Mouse (Mus musculus): ENCODE results near the gene Gm49366.
"Not testable (repeated sequence)": the region's sequence is repeated elsewhere in the genome, so short reads cannot be mapped to it uniquely, and the experiment has no call there.

The Gm49366 gene

GRCm38 (mm10) chr12:84038691-84039111 lies at the start of gene Gm49366:
TSS of gene Gm49366 (plus strand) at chr12:84038935.
- peak; percentile 59 for DNase-seq

GRCm38 (mm10) chr12:83989378-83989777 lies 49.4 kb upstream of the Gm49366 start:
- no peak for DNase-seq

- no peak for DNase-seq
These were observed 41.5 kb upstream of the Gm49366 start for GRCm38 (mm10) chr12:83997221-83997620.

GRCm38 (mm10) chr12:83998341-83999107 lies 40.2 kb upstream of the Gm49366 start:
- no peak for DNase-seq

DNA sequence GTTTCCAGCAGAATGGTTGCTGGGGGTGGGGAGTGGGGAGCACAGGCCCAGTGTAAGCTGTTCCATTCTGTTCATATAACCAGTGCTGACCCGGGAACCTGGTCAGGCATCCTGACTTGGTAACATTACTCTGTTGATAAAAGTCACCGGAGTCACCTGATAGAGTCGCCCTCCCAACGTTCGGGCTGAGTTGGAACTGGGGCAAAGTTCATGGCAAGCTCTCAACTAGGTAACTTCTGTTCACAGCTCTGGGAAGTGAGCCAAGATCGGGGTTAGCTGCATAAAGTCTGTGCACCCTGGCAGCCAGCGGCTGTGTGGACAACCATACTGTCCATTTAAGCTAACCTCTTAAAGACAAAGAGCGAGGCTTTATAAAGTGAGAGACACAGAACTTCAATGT lies 39.5 kb upstream of the Gm49366 start:
- DNase-seq = not testable (repeated sequence)

DNA sequence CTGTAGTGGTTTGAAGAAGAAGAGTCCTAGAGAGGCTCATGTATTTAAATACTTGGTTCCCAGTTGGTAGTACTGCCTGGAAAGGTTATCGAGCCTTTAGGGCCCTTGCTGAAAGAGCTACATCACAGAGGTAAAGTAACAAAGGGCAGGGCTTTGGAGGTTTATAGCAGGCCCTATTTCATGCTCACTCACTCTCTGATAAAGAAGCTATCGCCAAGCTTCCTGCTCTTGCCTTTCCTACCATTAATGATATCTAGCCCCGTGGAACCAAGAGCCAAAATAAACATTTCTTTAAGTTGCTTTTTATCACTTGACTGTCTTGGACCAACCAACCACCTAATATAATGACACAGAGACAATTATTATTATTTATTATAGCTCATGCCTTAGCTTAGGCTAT lies 38.3 kb upstream of the Gm49366 start:
- DNase-seq = no peak

- DNase-seq = no peak
These were observed 34.9 kb upstream of the Gm49366 start for GRCm38 (mm10) chr12:84003866-84004265.

GRCm38 (mm10) chr12:84008251-84008650 lies 30.5 kb upstream of the Gm49366 start:
- DNase-seq = no peak

DNA sequence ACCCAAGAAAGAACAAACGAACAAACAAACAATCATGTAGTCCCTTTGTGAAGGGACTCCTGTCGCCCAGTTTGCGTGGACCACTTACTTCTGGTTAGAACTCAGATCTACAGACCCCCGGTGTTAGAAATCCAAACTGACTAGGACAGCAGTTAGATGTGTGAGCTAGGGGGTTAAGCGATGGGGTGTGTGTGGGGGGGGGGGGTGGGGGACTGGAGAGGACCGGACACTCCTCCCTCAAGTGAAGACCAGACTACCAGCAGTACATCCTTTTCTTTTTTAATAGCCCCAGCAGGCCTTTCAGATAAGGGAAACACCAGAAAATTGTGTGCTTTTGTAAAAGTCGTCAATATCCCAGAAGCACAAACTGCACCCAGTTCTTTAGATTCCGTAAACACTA lies 30.0 kb upstream of the Gm49366 start:
- no peak for DNase-seq

GRCm38 (mm10) chr12:84009171-84009965 lies 29.4 kb upstream of the Gm49366 start, which contains the start of gene Acot1:
TSS of gene Acot1 (plus strand) at chr12:84009490.
- DNase-seq = peak; percentile 84

DNA sequence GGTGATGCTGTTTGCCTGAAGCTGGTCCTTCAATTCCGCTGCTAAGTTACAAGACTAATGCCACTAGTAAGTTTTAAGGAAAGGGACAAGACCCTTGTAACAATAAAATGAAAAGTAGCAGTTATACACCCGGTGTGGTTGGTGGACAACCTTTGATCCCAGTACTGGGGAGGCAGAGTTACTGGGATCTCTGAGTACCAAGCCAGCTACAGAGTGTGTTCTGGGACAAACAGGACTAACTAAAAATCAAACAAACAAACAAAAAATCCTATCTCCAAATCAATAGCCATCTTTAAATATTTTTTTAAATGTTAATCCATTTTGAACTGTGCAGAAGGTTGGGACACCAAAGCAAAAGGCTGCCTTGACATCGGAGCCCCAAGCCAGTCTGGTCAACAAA lies 28.5 kb upstream of the Gm49366 start:
- DNase-seq = no peak

- DNase-seq = peak; percentile 94
These were observed 27.3 kb upstream of the Gm49366 start for GRCm38 (mm10) chr12:84011251-84012040.

GRCm38 (mm10) chr12:84013130-84013529 lies 25.6 kb upstream of the Gm49366 start:
- peak; percentile 21 for DNase-seq

- DNase-seq = no peak
These were observed 25.0 kb upstream of the Gm49366 start for GRCm38 (mm10) chr12:84013701-84014100.

DNA sequence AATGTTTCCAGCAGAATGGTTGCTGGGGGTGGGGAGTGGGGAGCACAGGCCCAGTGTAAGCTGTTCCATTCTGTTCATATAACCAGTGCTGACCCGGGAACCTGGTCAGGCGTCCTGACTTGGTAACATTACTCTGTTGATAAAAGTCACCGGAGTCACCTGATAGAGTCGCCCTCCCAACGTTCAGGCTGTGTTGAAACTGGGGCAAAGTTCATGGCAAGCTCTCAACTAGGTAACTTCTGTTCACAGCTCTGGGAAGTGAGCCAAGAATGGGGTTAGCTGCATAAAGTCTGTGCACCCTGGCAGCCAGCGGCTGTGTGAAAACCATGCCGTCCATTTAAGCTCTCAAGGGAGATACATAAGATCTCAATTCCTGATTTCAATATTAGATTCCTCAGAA lies 18.2 kb upstream of the Gm49366 start:
- DNase-seq = peak; percentile 11

DNA sequence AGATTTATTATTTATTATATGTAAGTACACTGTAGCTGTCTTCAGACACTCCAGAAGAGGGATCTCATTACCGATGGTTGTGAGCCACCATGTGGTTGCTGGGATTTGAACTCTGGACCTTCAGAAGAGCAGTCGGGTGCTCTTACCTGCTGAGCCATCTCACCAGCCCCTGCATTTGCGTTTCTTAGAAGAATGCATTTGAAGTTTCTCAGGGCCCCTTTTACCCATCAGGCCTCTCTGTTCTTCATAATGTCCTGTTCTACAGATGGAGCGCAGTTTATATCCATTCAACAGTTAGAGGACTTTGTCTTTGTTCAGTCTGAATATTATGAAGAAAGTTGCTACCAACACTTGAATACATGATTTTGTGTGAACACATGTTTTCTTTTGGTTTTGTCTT lies 16.5 kb upstream of the Gm49366 start:
- DNase-seq = not testable (repeated sequence)

DNA sequence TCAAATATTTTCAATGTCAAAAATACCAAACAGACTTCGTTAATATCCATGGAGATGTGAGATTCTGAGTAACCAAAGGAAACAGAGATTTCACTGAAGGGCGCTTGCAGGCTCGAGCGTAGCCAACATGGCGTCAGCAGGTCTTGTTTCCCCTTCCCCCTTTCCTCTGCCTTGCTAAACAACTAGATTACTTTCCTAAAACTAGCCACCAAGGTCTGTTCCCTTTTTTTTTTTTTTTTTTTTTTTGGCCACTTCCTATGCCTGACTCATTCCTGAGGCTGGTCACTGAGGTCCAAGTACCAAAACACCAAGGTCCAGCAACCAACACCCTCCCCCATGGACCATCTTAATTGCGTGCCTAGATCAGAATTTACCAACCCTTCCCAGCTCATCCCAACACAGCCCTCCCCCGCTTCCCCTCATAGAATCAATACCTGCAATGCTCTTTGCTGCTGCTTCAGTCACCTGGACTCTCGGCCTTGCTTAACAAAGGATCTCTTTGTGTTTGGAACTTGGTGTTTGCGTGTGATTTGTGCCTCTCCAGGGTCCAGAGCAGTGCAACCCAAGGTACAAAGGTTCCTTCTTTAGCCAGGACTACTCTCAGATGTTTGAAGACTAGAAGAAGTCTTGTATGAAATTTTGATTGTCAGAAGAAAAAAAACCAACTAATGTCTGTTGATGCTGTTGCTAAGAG lies 15.5 kb upstream of the Gm49366 start:
- DNase-seq = no peak

- no peak for DNase-seq
These were observed 12.8 kb upstream of the Gm49366 start for GRCm38 (mm10) chr12:84025888-84026287.

DNA sequence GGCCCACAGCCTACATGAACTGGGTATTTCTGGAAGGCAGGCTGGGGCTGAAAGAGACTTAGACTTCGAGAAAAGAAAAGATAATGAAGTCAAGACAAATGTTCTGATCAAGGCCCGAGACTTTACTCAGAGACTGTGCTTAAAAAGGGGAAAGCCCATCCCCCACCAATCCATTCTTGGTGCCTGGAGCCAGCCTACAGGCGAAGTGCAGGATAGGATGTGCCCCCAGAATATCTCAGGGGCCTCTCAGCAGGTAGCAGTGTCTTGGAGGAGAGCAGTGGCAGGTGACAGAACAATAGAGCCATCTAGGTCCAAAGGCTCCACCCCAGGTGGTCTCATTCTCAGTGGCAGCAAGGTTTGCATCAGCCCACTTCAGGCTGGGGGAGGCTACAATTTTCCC lies 10.4 kb upstream of the Gm49366 start:
- not testable (repeated sequence) for DNase-seq

DNA sequence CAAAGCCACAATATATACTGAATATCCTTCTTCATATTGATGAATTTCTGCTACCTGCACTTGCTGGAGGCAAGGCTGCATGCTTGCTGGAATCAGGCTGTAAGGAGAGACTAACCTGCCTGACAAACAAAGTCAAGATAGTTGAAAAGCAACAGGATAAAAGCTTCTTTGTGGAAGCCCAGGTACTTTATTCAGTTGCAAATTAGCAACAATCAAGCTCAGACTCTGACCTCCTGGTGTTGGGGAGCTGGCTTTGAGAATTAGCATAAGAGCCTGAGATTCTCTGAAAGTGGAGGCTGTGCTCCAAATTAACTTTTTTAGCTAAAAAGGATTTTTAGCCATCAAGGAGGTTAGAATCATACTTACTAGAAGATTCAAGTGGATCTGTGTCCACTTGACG lies 9.7 kb upstream of the Gm49366 start:
- not testable (repeated sequence) for DNase-seq

DNA sequence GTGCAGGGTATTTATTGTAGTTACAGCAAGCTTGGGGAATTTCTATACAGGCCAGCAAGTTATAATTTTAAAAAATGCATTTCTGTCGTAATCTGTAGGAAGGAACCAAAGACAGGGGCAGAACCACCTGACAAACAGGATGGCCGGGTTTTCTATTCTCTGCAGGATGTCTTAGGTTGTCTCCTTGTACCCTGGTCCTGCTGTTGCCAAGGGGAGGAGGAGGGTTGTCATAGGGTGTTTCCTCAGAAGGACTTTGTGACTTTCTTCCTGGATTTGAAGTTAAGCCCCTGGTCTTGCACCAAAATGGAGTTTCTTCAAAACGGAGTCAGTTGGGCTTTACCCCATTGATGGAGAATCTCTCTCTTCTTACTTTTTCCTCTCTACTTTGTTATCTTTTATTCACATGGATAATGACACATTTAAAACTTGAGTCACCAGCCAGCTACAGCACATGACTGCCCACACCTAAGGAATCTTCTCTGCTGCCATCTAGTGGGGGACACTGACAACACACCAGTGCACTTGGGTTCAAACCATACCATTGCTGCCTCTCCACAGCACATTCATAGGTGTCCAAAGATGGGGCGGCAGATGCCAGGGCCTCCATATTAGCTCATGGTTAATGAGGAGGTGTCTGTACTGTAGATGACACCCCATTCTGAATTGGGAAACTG lies 7.9 kb upstream of the Gm49366 start:
- peak; percentile 77 for DNase-seq

- DNase-seq = no peak
These were observed 5.9 kb upstream of the Gm49366 start for GRCm38 (mm10) chr12:84032854-84033253.
